Mouse (Mus musculus) liver, embryonic 14.5 days (tissue): Measurements from ENCODE around the gene Atf7ip2.

Experiments
- CTCF ChIP-seq: IDR thresholded peaks from 2 replicates; pipeline ENCODE4 v1.5.1; 2016; ENCODE audit warnings: antibody characterized with exemption, low read depth, control low read depth
- EP300 ChIP-seq: IDR thresholded peaks from 2 replicates; pipeline ENCODE4 v1.6.1; 2016; ENCODE audit warnings: antibody characterized with exemption, low read depth

DNA sequence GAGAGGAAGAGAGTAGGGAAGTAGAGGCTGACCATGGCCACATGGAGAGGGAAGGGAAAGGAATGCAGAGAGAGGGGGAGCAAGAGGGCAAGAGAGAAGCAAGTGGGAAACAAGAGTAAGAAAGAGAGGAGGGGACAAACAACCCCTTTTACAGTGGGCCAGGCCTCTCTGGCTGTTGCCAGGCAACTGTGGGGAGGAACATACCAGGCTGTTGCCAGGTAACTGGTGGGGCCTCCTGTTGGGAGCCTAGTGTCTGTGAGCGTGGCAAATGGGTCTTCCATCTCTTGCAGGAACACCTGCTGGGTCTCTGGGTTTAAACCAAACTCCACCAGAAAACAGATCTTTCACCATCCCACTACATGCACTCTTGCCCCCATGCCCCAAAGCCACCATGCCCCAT is 61.5 kb downstream of the Atf7ip2 start:
- no peak for TF ChIP-seq CTCF
- TF ChIP-seq EP300: no peak
